Mouse (Mus musculus) stomach, adult 2 months (tissue): ENCODE data around the gene Etl4. TPM values are rescaled to one million over a fixed set of nuclear protein-coding genes. Genes with fewer than 3 reads are reported as not detected.

Experiments
- polyA plus RNA-seq: library from polyadenylated mRNA; depleted of rRNA; stranded (reverse); fragments of >200 nt; gene quantifications from 2 replicates; pipeline ENCODE4 v1.2.3, GENCODE M21; 2012; rRNA removed

Etl4 gene
- polyA plus RNA-seq: 4.5 and 8.3 TPM in 2 replicates

GRCm38 (mm10) chr2:19909171-19909899, at the start of gene Etl4:
Gene Etl4, plus strand, starts transcription at chr2:19909780.

